Mouse (Mus musculus): ENCODE results near the gene Zfp423. TPM values are rescaled to one million over a fixed set of nuclear protein-coding genes. Genes with fewer than 3 reads are reported as not detected.

Zfp423 gene
- total RNA-seq, 2 experiments from 2014 or later: 0.18 TPM; not detected in 1

DNA sequence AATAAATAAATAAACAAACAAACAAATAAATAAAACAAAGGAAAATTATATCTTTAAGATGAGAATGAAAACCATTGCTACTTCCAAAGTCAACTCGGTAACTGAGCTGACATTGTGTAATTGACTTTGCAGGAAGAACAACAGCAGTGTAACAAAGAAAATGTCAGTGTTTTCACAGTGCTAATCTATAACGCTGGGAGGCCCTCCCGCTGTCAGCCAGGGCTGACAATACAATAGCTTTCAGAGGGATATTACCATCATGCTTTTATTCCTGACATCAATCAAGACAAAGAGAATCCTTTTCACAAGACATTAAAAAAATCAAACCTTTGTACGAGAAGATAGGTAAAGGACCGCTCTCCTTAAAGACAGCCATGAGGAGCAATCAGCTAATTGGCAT lies 5.9 kb downstream of the Zfp423 start:
- ATAC-seq (ENCODE audit: poor library complexity, severe bottlenecking): no peak

DNA sequence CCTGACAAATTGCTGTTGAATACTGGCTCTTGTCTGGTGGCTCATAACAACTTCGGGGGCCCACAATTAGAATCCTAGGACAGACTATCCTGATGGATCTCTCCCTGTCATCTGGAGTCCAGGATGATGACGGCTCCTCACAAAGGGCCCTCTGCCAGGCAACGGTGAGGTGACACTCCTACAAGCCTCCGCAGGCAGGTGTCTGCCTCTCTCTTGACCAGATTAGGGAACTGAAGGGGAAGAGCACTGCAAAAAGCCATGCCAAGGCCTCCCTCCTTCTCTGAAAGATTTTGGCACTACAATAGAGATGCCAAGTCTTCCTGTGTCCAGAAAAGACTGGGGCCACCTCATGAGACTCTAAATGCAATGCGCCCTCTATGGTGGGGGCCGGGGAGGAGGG lies 7.1 kb downstream of the Zfp423 start:
- no peak for ATAC-seq (ENCODE audit: poor library complexity, severe bottlenecking)

DNA sequence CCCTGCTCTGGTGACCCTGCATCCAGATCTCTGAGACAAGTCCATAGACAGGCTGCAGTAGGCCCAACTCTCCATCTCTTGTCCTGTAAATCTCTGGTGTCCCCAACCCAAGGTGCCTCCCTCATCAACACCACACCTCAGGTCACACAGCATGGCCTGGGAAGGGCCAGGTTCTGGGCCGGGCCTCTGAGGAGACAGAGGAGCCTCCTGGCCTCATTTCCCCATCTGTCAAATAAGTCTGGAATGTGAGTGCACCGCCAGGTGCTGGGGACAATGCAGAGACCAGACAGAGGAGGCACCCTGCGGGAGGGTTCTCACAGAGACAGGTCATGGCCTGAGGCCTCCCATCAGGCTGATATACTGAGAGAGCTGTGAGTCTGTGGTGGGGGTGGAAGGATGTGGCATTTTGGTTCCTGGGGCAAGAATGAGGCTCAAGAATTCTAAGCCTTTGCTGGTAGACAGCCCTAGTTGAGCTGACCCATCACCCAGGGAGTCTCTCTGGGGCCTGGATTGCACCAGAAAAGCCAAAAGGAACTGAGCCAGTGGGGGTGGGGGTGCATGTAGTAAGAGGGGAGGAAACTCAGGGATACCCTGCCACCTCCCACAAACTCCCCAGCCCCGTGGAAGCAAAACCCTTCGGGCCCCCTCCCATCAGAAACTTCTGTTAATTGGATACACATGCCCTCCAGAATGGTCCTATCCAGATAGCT lies 15.0 kb downstream of the Zfp423 start:
- no peak for ATAC-seq (ENCODE audit: poor library complexity, severe bottlenecking)

DNA sequence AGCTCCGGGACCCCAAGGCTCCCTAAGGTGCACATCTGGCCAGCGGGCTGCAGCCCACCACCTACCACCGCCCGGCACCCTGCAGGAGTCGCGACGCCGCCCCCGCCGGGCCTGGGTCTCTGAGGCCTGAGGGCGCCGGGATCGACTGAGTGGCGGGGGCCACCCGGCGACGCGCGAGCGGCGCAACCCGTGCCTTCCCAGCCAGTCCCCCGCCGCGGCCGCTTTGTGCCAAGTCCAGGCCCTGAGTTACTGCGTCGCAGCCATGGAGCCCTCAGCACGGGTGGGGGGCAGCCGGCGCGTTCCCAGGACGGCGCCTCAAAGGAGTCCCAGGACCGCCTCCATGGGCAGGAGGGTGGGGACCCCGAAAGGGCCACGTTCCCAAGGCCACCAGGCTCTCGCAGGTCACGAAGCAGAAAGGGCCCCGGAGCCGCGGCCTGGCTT lies 15.7 kb downstream of the Zfp423 start:
- no peak for ATAC-seq (ENCODE audit: poor library complexity, severe bottlenecking)

DNA sequence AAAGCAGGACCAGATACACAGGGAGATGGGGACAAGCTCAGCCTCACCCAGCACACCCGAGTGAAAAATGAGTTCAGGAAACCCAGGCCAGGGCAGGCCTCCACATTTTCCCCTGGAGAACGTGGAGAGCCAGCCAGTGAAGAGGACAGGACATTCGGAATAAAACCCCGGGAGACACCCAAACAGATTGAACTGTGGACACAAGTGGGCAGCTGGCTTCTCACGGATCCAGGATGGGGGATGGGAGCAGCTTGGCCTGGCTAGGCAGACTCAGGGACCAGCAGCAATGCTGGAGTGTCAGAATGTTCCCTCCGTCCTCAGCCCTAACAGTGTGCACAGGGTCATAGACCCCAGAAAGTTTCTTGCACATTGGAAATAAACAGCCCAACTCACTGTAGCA lies 18.7 kb downstream of the Zfp423 start:
- no peak for ATAC-seq (ENCODE audit: poor library complexity, severe bottlenecking)

DNA sequence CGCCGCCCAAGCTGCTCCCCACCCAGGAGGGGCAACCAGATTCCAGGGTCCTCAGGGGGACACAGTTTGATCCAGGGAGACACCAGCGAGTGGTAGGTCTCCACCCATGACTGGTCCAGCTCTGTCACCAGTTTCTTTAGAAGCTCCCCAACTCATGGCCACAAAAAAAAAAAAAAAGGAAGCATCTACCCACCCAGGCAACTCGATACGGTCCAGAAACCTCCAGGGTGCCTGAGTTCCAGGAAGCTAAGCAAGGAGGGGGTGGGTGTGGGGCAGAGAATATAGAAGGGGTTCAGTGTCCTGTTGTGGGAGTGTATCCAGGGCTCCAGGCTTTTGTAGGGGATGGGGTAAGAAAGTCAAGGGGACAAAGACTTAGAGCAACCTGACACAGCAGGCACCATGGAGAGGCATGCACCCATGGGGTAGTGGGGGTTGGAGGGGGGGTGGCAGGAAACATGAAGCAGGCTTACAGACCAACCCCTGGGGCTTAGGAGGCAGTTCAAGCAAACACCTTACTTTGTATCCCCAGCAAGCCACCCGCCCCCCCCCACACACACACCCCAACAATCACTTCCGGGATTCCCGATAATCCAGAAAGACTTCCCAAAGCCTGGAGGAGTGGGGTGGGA lies 20.0 kb downstream of the Zfp423 start:
- ATAC-seq (ENCODE audit: poor library complexity, severe bottlenecking): no peak

DNA sequence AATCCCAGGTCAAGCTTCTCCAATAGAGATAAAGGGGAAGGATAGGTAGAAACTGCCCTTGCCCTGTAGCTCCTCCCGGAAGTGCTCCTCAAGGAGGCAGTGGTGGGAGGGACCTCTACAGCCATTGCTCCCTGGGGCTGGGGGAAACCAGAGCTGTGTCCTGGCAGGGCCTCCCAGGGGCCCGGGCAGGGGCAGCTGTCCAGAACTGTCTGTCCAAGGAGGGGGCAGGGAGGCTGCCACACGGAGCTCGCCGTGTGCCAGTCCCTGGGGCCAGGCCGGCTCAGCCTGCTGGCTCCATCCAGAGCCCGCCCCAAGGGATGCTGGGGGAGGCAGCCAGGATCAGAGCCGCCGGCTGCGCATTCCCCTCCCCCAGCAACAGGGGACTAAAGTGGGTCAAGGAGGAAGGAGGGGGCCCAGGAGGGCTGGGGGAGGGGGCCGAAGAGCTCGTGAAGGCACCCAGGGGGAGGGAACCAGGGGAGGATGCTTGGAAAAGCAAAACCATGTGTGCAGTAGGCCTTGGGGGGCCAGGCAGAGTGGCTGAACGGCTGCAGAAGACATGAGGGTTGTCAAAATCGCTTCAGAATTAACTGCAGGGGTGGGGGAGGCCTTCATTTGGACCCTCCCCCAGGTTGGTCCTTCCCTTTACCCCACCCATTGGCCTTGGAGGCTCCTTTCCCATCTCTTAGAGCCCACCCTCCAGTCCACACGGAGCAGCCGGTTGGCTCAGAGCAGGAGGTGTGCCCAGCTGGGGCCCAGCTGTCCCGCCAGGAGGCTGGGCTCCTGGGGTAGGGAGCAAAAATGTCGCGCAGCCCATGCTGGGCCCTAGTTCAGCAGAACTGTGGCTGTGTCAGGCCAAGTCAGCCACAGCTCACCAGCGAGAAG lies 20.8 kb downstream of the Zfp423 start:
- no peak for ATAC-seq (ENCODE audit: poor library complexity, severe bottlenecking)

DNA sequence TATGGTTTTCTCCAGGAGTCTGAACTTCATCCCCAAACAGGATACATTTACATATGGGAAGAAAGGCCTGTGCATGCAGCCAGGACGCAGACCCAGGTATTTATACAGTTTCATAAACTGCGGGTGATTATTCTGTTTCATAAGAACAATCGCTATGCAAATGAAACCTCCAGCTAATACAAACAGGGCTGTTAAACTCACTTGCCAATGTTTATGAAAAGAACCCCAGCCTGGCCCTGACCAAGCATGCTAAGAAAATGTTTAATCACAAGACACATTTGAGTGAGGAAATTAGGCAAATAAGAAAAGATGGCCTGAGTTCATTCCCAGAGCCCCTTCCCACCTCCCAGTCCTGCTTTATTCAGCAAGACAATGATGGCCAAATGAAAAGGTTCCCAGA lies 22.2 kb downstream of the Zfp423 start:
- ATAC-seq (ENCODE audit: poor library complexity, severe bottlenecking): no peak

DNA sequence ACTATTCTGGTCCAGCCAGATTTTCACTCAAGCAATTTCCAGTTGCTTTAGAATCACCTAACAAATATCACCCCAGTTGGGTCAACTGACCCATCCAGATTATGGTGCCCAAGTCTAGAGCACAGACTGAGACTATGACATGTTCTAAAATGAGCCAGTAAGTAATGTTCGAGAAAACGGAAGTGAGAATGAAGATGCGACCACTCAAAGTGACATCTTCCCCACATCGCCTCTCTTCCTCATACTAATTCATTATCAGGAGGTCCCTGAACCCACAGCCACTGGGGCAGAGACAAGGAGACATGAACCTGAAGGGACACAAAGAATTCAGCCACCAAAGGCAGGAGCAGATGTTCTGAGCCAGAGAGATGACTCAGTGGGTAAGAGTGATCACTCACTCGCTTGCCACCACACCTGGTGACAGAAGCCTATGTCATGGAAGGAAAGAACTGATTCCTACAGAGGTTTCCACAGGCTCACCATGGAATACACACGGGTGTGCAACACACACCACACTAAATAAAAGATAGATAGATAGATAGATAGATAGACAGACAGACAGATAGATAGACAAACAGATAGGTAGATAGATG lies 24.2 kb downstream of the Zfp423 start:
- ATAC-seq (ENCODE audit: poor library complexity, severe bottlenecking): no peak

DNA sequence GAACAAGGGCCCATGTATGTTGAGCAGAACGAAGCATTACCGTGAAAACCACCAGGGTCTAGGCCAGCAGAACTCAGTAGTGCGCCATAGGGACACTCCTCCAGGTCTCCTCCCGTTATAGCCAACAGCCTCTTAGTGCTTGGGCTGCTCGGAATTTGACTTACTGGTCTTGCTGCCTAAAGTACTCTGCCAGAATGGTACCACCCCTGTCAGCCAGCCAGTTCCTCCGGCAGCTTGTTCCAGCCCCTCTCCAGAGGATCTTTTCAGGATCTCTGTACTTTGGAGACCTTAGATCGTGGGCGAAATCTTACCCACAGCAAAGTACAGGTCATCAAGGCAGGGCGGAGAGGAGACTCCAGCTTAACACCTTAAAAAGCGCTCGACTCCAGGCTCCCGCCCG lies 25.2 kb downstream of the Zfp423 start:
- ATAC-seq (ENCODE audit: poor library complexity, severe bottlenecking): no peak

DNA sequence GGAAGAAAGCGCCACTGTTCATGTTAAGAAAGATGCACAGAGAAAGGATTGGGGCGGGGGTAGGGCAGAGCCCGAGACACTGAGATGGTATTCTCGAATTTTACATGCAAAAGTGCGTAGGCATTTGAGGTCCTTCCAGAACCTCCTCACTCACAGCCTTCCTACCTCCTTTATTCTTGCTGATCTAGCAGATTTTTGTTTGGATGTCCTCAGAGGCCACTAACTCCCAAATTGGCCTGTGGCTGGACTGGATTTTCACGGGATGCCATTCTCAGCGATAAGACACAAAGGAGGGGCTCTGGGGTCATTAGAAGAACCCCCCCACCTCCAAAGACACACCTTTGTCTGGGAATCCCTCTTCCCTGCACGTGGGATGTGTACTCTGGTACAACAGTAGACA lies 25.6 kb downstream of the Zfp423 start:
- ATAC-seq (ENCODE audit: poor library complexity, severe bottlenecking): no peak

DNA sequence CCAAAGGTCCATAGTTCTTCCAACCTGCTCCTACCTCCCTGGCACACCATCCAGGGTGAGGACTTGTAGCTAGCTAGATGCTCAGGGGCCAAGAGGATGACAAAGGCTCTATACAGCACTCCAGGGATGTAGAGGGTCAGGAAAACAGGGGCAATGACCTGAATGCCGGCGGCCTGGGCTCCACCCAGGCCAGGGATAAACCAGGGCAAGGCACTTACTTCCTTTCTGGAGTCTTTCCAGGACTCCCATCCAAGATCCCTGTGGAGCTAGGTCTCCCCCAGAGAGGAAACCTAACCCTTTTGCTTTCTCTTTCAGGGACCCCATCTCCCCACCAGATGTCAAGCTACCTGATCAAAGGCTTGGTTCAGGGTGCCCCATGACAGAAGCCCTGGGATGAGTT lies 30.5 kb downstream of the Zfp423 start:
- ATAC-seq (ENCODE audit: poor library complexity, severe bottlenecking): no peak

DNA sequence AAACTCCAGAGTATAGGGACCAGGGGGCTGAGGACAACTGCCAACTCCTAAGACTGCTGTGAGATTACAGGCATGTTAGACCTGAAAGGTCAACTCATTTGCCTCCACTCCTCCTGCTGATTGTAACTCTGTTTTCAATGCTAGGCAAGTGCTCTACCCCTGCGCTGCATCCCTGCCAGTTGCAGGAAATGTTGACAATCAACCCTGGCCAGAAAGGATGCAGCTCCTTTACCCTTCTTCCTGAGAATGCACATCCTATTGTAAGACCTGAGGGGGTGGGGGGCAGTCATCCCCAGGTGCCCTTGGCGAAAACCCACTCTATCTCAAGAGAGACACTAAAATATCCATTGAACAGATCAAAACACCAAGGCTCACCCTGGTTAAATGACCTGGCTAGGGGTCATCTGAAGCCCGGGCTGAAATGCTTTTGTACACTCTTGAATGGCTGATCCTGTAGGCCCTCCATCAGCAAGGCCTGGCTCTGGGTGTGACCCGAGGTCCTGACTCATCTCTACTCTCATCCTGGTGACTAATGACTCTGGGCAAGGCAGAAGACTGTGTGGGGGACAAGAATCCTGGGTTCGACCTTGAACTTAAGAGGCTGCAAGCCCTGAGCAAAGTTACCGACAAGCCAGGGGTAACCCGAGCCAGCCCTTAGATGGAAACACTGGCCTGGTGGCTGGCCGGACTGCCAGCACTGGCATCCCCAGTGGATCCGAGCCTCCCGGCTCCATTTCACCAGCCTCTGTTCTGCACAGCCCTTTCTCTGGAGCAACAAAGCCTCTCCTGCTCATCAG lies 32.2 kb downstream of the Zfp423 start:
- ATAC-seq (ENCODE audit: poor library complexity, severe bottlenecking): no peak

DNA sequence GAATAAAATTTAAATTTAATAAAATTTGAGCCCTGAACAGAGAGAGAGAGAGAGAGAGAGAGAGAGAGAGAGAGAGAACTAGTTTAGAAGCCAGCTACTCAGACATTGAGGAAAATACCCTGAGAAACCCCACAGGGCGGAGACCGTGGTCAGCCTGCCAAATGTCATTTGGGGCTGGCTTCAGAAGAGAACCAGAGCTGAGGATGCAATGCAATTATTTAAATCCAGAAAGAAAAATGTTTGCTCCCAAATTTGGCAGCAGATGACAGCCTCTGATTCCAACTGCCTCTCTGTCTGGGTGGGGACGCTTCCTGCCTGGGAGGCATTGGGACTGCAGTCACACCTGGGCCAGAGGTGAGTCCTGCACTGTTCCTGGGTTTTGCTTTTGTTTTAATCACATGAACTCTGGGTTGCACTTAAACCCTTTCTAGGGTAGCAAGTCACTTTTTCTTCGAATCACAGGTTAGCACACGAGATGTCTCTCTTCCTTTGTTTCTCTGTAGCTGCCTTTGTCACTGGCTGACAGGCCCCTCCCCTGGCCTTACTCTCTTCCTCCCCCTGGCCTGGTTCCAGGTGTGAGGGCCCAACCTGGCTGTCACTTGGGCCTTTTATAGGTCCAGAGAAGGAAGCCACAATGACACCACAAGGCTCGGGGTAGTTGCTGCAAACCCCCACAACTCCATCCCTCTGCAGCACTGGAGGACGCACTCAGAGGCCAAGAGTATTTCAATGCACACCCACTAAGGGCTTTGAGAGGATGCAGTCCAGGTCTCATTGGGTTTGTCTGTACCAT lies 33.1 kb downstream of the Zfp423 start:
- no peak for ATAC-seq (ENCODE audit: poor library complexity, severe bottlenecking)

DNA sequence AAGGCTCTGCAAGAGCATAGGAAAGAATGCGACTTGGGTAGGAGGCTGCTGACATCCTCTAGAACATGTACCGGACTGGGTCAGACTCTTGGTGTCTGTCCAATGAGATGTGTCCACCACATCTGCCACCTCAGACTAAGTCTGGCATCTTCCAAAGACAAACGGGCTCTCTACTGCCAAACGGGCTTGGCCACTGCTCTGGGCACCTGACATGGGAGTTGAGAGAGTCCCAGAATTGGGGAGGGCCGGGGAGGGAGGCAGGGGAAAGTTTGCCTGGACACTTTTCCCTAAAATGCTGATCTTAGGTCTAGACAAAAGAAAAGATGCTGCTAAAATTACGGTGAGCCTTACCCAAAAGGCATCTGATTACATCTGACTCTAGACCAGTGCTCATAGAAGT lies 36.5 kb downstream of the Zfp423 start:
- ATAC-seq (ENCODE audit: poor library complexity, severe bottlenecking): no peak

DNA sequence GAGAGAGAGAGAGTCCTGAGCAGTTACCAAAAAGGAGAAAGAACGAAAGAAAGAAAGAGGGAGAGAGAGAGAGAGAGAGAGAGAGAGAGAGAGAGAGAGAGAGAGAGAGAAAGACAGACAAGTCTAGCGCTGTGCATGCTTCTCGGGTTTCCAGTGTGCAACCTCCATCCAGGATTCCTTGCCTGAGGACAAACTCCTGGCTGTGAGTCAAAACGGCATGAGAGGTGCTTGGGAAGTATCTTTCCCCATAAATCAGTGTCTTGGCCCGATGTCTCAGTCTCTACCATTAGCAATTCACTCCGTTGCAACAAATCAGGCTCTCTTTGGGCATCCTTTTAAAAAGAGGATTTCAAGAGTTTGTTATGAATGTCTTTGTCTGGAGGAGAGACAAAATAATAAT lies 36.9 kb downstream of the Zfp423 start:
- ATAC-seq (ENCODE audit: poor library complexity, severe bottlenecking): no peak

DNA sequence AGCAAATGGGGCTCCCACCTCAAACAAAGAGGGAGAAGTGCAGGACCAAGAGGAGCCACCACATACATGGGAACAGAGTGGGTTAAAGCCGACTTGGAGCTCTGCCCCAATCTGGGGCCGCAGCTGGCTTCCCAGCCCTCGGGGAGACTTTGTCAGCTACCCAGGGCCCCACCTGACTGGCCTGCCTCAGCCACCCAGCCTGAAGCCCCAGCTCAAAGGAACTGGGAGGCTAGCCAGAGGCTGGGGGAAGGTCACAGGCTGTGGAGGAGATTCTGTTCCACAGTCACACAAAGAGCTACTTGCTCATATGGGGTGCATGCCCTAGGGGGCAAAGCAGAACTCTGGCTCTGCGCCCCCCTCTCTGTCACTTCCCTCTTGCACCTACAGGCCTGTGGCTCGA lies 41.4 kb downstream of the Zfp423 start:
- ATAC-seq (ENCODE audit: poor library complexity, severe bottlenecking): no peak

DNA sequence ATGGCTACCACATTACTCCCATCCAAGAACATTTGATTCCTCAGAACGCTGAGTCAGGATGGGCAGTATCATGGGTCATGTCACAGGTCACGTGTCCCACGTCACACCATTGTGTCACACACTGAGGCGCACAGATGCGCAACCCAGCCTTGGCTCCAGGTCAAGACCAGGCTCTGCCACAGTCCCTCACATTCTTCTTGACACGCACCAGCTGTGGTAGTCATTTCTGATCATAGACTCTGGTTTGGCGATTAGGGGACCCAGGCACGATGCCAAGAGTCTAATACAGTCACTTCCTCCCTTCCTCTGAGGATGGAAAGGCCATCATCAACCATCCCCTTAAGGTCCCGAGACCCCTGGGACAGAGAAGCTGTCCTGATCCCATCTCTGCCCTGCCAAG lies 43.6 kb downstream of the Zfp423 start:
- ATAC-seq (ENCODE audit: poor library complexity, severe bottlenecking): no peak

DNA sequence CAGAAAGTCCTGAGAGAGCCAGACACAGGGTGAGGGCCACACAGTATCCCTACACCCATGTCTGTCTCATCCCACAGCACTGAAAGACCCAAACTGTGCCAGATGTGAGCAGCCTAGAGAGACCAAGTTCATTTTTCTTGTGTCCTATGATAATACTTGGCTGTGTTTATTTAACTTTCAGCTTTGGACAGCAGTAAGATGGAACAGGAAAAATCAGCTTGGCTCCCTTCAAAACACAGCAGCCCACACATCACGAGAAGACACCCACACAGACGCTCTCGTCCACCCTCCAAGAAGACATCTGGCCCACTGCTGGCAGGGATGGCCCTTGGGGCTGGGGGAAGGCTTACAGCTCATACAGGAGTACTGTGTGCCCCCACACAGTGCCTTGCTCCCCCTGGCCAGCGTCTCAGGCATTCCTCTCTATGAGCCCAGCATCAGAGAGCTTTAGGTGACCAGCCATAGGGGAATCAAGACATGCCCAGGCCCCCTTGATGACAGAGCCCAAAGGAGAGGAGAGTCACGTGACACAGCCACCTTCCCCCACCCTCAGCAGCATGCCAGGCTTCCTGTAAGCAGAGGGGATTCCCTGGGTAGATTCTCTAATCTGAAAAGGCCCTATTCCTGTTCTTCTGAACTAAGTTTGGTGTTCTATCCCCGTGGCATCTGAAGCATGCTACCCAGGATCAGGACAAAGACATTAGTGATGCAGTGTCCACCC lies 45.0 kb downstream of the Zfp423 start:
- ATAC-seq (ENCODE audit: poor library complexity, severe bottlenecking): no peak

Measured in megakaryocyte, adult 5-6 weeks (primary cell).